Mouse (Mus musculus): ENCODE data around the gene Brms1.

GRCm38 (mm10) chr19:5038709-5039156 lies 2.4 kb upstream of the Brms1 start, which contains the start of the genes B4gat1 and AC124502.3:
- peak; percentile 63 for TF ChIP-seq POLR2A (IDR thresholded peaks at IDR 0.05; ENCODE audit: insufficient read depth, low read depth, low read length)
- TF ChIP-seq CTCF (IDR thresholded peaks at IDR 0.05): peak; percentile 64

Data from heart, adult 2 months (tissue).